ENCODE assay signal across 7 mouse cellular contexts in the genomic region with DNA sequence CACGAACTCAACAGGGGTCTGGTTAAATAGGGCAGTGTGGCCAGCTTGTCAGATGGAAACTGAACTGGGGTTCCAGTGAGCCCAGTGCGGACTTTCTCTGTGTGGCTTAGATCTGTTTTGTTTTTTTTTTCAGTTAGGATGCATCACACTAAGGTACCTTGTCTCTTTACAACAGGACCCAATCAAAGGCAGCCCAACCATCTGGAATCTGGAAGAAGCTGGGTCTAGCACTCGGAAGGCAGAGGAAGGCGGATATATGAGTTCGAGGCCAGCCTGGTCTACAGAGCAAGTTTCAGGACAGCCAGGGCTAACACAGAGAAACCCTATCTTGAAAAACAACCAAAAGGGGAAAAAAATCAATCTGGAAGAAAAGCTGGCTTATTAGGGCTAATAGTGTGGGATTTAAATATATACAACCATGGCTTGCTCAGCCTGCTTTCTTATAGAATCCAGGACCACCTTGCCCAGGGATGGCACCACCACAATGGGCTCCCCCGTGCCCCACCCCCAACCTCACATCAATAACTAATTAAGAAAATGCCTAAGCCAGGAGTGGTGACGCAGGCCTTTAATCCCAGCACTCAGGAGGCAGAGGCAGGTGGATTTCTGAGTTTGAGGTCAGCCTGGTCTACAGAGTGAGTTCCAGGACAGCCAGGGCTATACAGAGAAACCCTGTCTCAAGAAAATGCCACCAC. TPM values are rescaled to one million over a fixed set of nuclear protein-coding genes. Genes with fewer than 3 reads are reported as not detected.
DNase-seq lines count a peak whose midpoint lies in the region; ATAC-seq and TF ChIP-seq lines count a peak whose summit lies in the region.

No protein-coding gene starts in this region.

- peak overlapping the region; percentile 98 for H3K27ac ChIP-seq in left cerebral cortex, adult 2 months
- peak overlapping the region; percentile 81; the same call in 1 of the 2 replicates for H3K27ac ChIP-seq in forebrain, embryonic 11.5 days (ENCODE audit: low read depth, low read length)
- peak overlapping the region; percentile 58; the same call in 1 of the 2 replicates for H3K27ac ChIP-seq in limb, embryonic 11.5 days (replicated peaks; ENCODE audit: low read depth, low read length)
- peak overlapping the region; percentile 94 for H3K27ac ChIP-seq in olfactory bulb, adult 2 months (ENCODE audit: insufficient read depth, low read depth, low read length)

- WGBS in forebrain, embryonic 11.5 days: 73% methylated on average over 7 of the region's 7 CpGs
- WGBS in limb, embryonic 11.5 days: 74% methylated on average over 7 of the region's 7 CpGs
- WGBS in olfactory bulb, adult 2 months: 62% methylated on average over 7 of the region's 7 CpGs

- H3K27me3 ChIP-seq in forebrain, embryonic 11.5 days (ENCODE audit: control insufficient read depth, insufficient read depth, low read length): no peaks in the 10 kb centered on the region
- H3K27me3 ChIP-seq in limb, embryonic 11.5 days (ENCODE audit: control insufficient read depth, insufficient read depth, low read length): no peaks in the 10 kb centered on the region

- TF ChIP-seq CTCF in left cerebral cortex, adult 2 months (IDR thresholded peaks at IDR 0.05): no peak
- TF ChIP-seq CTCF in olfactory bulb, adult 2 months (IDR thresholded peaks at IDR 0.05; ENCODE audit: insufficient read depth, low read depth, low read length): no peak

- DNase-seq in left cerebral cortex, adult 2 months (ENCODE audit: extremely low spot score in 1 of 2, low spot score in 2 of 2): no peak
- DNase-seq in left cerebral cortex, postnatal 36 days (ENCODE audit: low spot score in 2 of 2): no peak
- peak; percentile 47 for DNase-seq in forebrain, embryonic 11.5 days (ENCODE audit: low spot score)
- no peak for DNase-seq in limb, embryonic 11.5 days (ENCODE audit: low spot score)
- DNase-seq in spleen, postnatal 36 days (ENCODE audit: low spot score in 2 of 2): no peak

- peaks cover 13% of the 10 kb centered on the region for H3K4me1 ChIP-seq in forebrain, embryonic 11.5 days (replicated peaks; ENCODE audit: control insufficient read depth, insufficient read depth, low read length)
- 0 out of 2 replicates have a peak, but pooled peaks cover 7% of the 10 kb centered on the region for H3K4me1 ChIP-seq in limb, embryonic 11.5 days (ENCODE audit: control insufficient read depth, insufficient read depth, low read length)
- H3K4me1 ChIP-seq in olfactory bulb, adult 2 months (ENCODE audit: control insufficient read depth, insufficient read depth, low read length): peaks cover 36% of the 10 kb centered on the region

- no peaks in the 10 kb centered on the region for H3K9me3 ChIP-seq in forebrain, embryonic 11.5 days (ENCODE audit: control insufficient read depth, low read length)
- H3K9me3 ChIP-seq in limb, embryonic 11.5 days (ENCODE audit: control insufficient read depth, low read length): no peaks in the 10 kb centered on the region

- no peak for ATAC-seq in forebrain, embryonic 11.5 days (replicated peaks; ENCODE audit: low FRiP score)
- no peak for ATAC-seq in limb, embryonic 11.5 days (ENCODE audit: insufficient number of reproducible peaks, low FRiP score, low TSS enrichment, low read depth)
- no peak for ATAC-seq in CD4-positive, CD25-positive, alpha-beta regulatory T cell, adult 4 months

- peak overlapping the region; percentile 29; the same call in 1 of the 2 replicates for H3K9ac ChIP-seq in forebrain, embryonic 11.5 days (ENCODE audit: low read length)
- no peak overlapping the region; the same call in 1 of the 2 replicates for H3K9ac ChIP-seq in limb, embryonic 11.5 days (ENCODE audit: low read length)

- TF ChIP-seq POLR2A in olfactory bulb, adult 2 months (IDR thresholded peaks at IDR 0.05; ENCODE audit: insufficient read depth, low read depth, low read length): no peak

- intact Hi-C loops in left cerebral cortex, adult 2 months (cut with DNase I): no loop called here
- intact Hi-C loops in left cerebral cortex, postnatal 36 days (cut with DNase I): no loop called here

- H3K4me2 ChIP-seq in forebrain, embryonic 11.5 days (ENCODE audit: low read depth, low read length, severe bottlenecking): peak overlapping the region; percentile 83; the same call in 1 of the 2 replicates
- H3K4me2 ChIP-seq in limb, embryonic 11.5 days (ENCODE audit: low read depth, severe bottlenecking): peak overlapping the region; percentile 75; the same call in 1 of the 2 replicates

- H3K36me3 ChIP-seq in forebrain, embryonic 11.5 days (ENCODE audit: control insufficient read depth, insufficient read depth, low read length): peaks cover 4% of the 10 kb centered on the region; the same call in 1 of the 2 replicates
- H3K36me3 ChIP-seq in limb, embryonic 11.5 days (ENCODE audit: control insufficient read depth, insufficient read depth, low read length): peaks cover 2% of the 10 kb centered on the region; the same call in 1 of the 2 replicates

- peak overlapping the region; percentile 50 for H3K4me3 ChIP-seq in left cerebral cortex, adult 2 months
- H3K4me3 ChIP-seq in forebrain, embryonic 11.5 days (ENCODE audit: low read depth, low read length): peak overlapping the region; percentile 7; the same call in 1 of the 2 replicates
- H3K4me3 ChIP-seq in limb, embryonic 11.5 days (ENCODE audit: low read depth, low read length): no peak overlapping the region
- no peak overlapping the region for H3K4me3 ChIP-seq in olfactory bulb, adult 2 months (ENCODE audit: insufficient read depth, low read depth, low read length)

RNA-seq across cellular contexts. Expression of a gene that starts 1.9 kb away (rescaled TPM):
- total RNA-seq in left cerebral cortex, adult 2 months (2021): 1 to 10 TPM; 4.4 to 5.4 TPM
- 1 to 10 TPM; 4.9 TPM for total RNA-seq in left cerebral cortex, postnatal 36 days (2021)
- 7.5 and 8.4 TPM in 2 replicates for polyA plus RNA-seq in forebrain, embryonic 11.5 days (2014; fragmentation: Nextera tagmentation; extraction: Ambion mirVana)
- 5.3 and 5.5 TPM in 2 replicates for polyA plus RNA-seq in limb, embryonic 11.5 days (2014; fragmentation: Nextera tagmentation; extraction: Ambion mirVana)
- not detected in 2 replicates for polyA plus RNA-seq in olfactory bulb, adult 2 months (2012; ENCODE audit: insufficient read depth, insufficient read length, low replicate concordance, missing spikeins)
- polyA plus RNA-seq in CD4-positive, CD25-positive, alpha-beta regulatory T cell, adult 4 months (2017; shearing (Covaris generic)): 1 to 10 TPM; 1.7 to 3.4 TPM

RNA-seq across cellular contexts. Expression of a gene that starts 7.5 kb away (rescaled TPM):
- 100 to 1,000 TPM; 734 to 769 TPM for total RNA-seq in left cerebral cortex, adult 2 months (2021)
- 100 to 1,000 TPM; 736 to 850 TPM for total RNA-seq in left cerebral cortex, postnatal 36 days (2021)
- polyA plus RNA-seq in forebrain, embryonic 11.5 days (2014; fragmentation: Nextera tagmentation; extraction: Ambion mirVana): 875 and 885 TPM in 2 replicates
- 724 and 825 TPM in 2 replicates for polyA plus RNA-seq in limb, embryonic 11.5 days (2014; fragmentation: Nextera tagmentation; extraction: Ambion mirVana)
- 644 TPM in 1 of 2 replicates, not detected in the other for polyA plus RNA-seq in olfactory bulb, adult 2 months (2012; ENCODE audit: insufficient read depth, insufficient read length, low replicate concordance, missing spikeins)
- 10 to 100 TPM; 65.7 to 90.0 TPM for polyA plus RNA-seq in CD4-positive, CD25-positive, alpha-beta regulatory T cell, adult 4 months (2017; shearing (Covaris generic))

RNA-seq across cellular contexts. Expression of a gene that starts 22.7 kb away (rescaled TPM):
- 100 to 1,000 TPM; 184 to 190 TPM for total RNA-seq in left cerebral cortex, adult 2 months (2021)
- 100 to 1,000 TPM; 191 to 199 TPM for total RNA-seq in left cerebral cortex, postnatal 36 days (2021)
- polyA plus RNA-seq in forebrain, embryonic 11.5 days (2014; fragmentation: Nextera tagmentation; extraction: Ambion mirVana): 182 and 184 TPM in 2 replicates
- polyA plus RNA-seq in limb, embryonic 11.5 days (2014; fragmentation: Nextera tagmentation; extraction: Ambion mirVana): 152 and 153 TPM in 2 replicates
- polyA plus RNA-seq in olfactory bulb, adult 2 months (2012; ENCODE audit: insufficient read depth, insufficient read length, low replicate concordance, missing spikeins): 225 TPM in 1 of 2 replicates, not detected in the other
- 100 to 1,000 TPM in 1 of 2 experiments, 10 to 100 TPM in 1; 77.2 to 154 TPM for polyA plus RNA-seq in CD4-positive, CD25-positive, alpha-beta regulatory T cell, adult 4 months (2017; shearing (Covaris generic))

RNA-seq across cellular contexts. Expression of a gene that starts 22.8 kb away (rescaled TPM):
- under 1 TPM; 0.63 to 0.66 TPM for total RNA-seq in left cerebral cortex, adult 2 months (2021)
- total RNA-seq in left cerebral cortex, postnatal 36 days (2021): 1 to 10 TPM; 1.5 to 1.8 TPM
- polyA plus RNA-seq in forebrain, embryonic 11.5 days (2014; fragmentation: Nextera tagmentation; extraction: Ambion mirVana): 276 and 307 TPM in 2 replicates
- polyA plus RNA-seq in limb, embryonic 11.5 days (2014; fragmentation: Nextera tagmentation; extraction: Ambion mirVana): 243 and 249 TPM in 2 replicates
- polyA plus RNA-seq in olfactory bulb, adult 2 months (2012; ENCODE audit: insufficient read depth, insufficient read length, low replicate concordance, missing spikeins): not detected in 2 replicates
- polyA plus RNA-seq in CD4-positive, CD25-positive, alpha-beta regulatory T cell, adult 4 months (2017; shearing (Covaris generic)): 10 to 100 TPM in 1 of 2 experiments, 1 to 10 TPM in 1; 8.0 to 27.1 TPM

RNA-seq across cellular contexts. Expression of a gene that starts 27.1 kb away (rescaled TPM):
- total RNA-seq in left cerebral cortex, adult 2 months (2021): 1 to 10 TPM; 1.6 to 1.9 TPM
- 1 to 10 TPM; 1.7 to 1.8 TPM for total RNA-seq in left cerebral cortex, postnatal 36 days (2021)
- 4.5 and 6.8 TPM in 2 replicates for polyA plus RNA-seq in forebrain, embryonic 11.5 days (2014; fragmentation: Nextera tagmentation; extraction: Ambion mirVana)
- polyA plus RNA-seq in limb, embryonic 11.5 days (2014; fragmentation: Nextera tagmentation; extraction: Ambion mirVana): 0.91 and 1.0 TPM in 2 replicates
- polyA plus RNA-seq in olfactory bulb, adult 2 months (2012; ENCODE audit: insufficient read depth, insufficient read length, low replicate concordance, missing spikeins): not detected in 2 replicates
- 1 to 10 TPM; 1.1 to 2.7 TPM for polyA plus RNA-seq in CD4-positive, CD25-positive, alpha-beta regulatory T cell, adult 4 months (2017; shearing (Covaris generic))

Comparison
In these comparisons a context has a peak if more than half of its experiments do, and no peak if none do; other contexts are left out.
1. H3K4me3 ChIP-seq: peak in left cerebral cortex, adult 2 months (single experiment) and forebrain, embryonic 11.5 days (single experiment); none in limb, embryonic 11.5 days (single experiment) and olfactory bulb, adult 2 months (single experiment).
2. Peak in every context shown above with its lines, with median percentiles within 50 percentile points of each other: H3K27ac ChIP-seq.